In the genomic region with DNA sequence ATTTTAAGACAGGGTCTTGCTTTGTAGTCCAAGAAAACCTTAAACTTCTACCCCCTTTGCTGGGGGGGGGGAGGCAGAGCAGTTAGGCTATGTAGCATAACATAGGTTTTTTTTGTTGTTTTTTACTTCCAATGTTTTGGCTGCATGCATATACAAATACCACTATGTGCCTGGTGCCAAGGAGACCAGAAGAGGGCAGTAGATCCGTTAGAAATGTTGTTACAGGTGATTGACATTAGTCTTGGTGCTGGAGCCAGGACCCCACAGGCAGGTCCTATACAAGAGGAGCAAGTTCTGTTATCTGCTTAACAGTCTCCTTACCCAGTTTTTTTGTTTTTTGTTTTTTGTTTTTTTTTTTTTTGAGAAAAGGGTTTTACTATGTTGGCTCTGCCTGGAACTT, we compare ENCODE assay signal across 12 mouse cellular contexts. TPM values are rescaled to one million over a fixed set of nuclear protein-coding genes. Genes with fewer than 3 reads are reported as not detected.
DNase-seq lines count a peak whose midpoint lies in the region; ATAC-seq and TF ChIP-seq lines count a peak whose summit lies in the region.
"Had no signal": no experiment of that assay in that cellular context is flagged by ENCODE, and none has a peak within 500 bp of the region (broad histone marks: within the 10 kb centered on the region; RNA-seq: fewer than 3 reads in every experiment).

No protein-coding gene starts in this region.

- TF ChIP-seq POLR2A in CH12.LX (IDR thresholded peaks at IDR 0.05; ENCODE audit: low read depth, low read length) = no peak

- intact Hi-C loops in left cerebral cortex, adult 2 months (cut with DNase I) = no loop called here
- intact Hi-C loops in left cerebral cortex, postnatal 14 days (cut with DNase I) = loop anchor here (5.0 to 10.0 kb wide), 2 partner anchors 45 to 153 kb away; partner anchors contain the start of gene Copg1

- H3K4me1 ChIP-seq in CH12.LX (ENCODE audit: control insufficient read depth in 1 of 2, insufficient read depth in 2 of 2) = peaks cover 5 to 67% of the 10 kb centered on the region in 2 experiments; a peak in 3 of 4 replicates
- peaks cover 17% of the 10 kb centered on the region for H3K4me1 ChIP-seq in kidney, embryonic 16.5 days (ENCODE audit: insufficient read depth, low read length)

- in situ Hi-C loops in CH12.LX (cut with MboI; ENCODE audit: low pct_ligation_motif_present, low pct_unique_long_range_greater_than_20kb, low sequenced_read_pairs) = no loop called here

- no peaks in the 10 kb centered on the region for H3K9me3 ChIP-seq in CH12.LX (replicated peaks; ENCODE audit: low read length)
- H3K9me3 ChIP-seq in kidney, embryonic 16.5 days (ENCODE audit: low read length) = no peaks in the 10 kb centered on the region
- H3K9me3 ChIP-seq: hindbrain, embryonic 13.5 days; limb, embryonic 13.5 days; midbrain, embryonic 12.5 days had no signal

- H3K9ac ChIP-seq in CH12.LX (ENCODE audit: insufficient read depth, low read depth) = no peak overlapping the region
- no peak overlapping the region for H3K9ac ChIP-seq in kidney, embryonic 16.5 days (replicated peaks; ENCODE audit: low read length)
- H3K9ac ChIP-seq: hindbrain, embryonic 13.5 days; limb, embryonic 13.5 days; midbrain, embryonic 12.5 days had no signal

- no peak overlapping the region for H3K27ac ChIP-seq in left cerebral cortex, adult 2 months
- no peak overlapping the region for H3K27ac ChIP-seq in CH12.LX (ENCODE audit: insufficient read depth, low read depth)
- no peak overlapping the region for H3K27ac ChIP-seq in kidney, embryonic 16.5 days (ENCODE audit: low read length)
- H3K27ac ChIP-seq: hindbrain, embryonic 13.5 days; limb, embryonic 13.5 days; midbrain, embryonic 12.5 days had no signal

- H3K27me3 ChIP-seq in CH12.LX (replicated peaks) = no peaks in the 10 kb centered on the region
- H3K27me3 ChIP-seq in kidney, embryonic 16.5 days (ENCODE audit: insufficient read depth, low read length) = no peaks in the 10 kb centered on the region
- H3K27me3 ChIP-seq: hindbrain, embryonic 13.5 days; limb, embryonic 13.5 days; midbrain, embryonic 12.5 days had no signal

- TF ChIP-seq RAD21 in CH12.LX (IDR thresholded peaks at IDR 0.05; ENCODE audit: low read depth, low read length) = no peak

- ATAC-seq in megakaryocyte progenitor cell, adult 5-6 weeks (replicated peaks; ENCODE audit: poor library complexity) = peak; percentile 15; the same call in 1 of the 2 replicates
- no peak for ATAC-seq in kidney, embryonic 16.5 days (ENCODE audit: low FRiP score, low TSS enrichment)

- DNase-seq in left cerebral cortex, adult 2 months (ENCODE audit: extremely low spot score in 1 of 2, low spot score in 2 of 2) = no peak
- DNase-seq in left cerebral cortex, postnatal 14 days (ENCODE audit: low spot score in 2 of 2) = no peak
- peak; percentile 41 for DNase-seq in CH12.LX (ENCODE audit: extremely low read depth)
- DNase-seq in NIH3T3 (ENCODE audit: low read depth) = peak; percentile 67
- no peak for DNase-seq in layer of hippocampus, adult 8-10 months (ENCODE audit: low spot score in 2 of 2)
- no peak for DNase-seq in adrenal gland, postnatal 4 days (ENCODE audit: low spot score in 2 of 2)
- DNase-seq: spleen, adult 18-20 months had no signal

- TF ChIP-seq EP300 in CH12.LX (IDR thresholded peaks at IDR 0.05; ENCODE audit: low read length) = no peak

- peaks cover 38 to 63% of the 10 kb centered on the region in 2 experiments for H3K36me3 ChIP-seq in CH12.LX (replicated peaks in 1 of 2; ENCODE audit: control insufficient read depth in 1 of 2, insufficient read depth in 1 of 2, low read length in 1 of 2)
- H3K36me3 ChIP-seq in kidney, embryonic 16.5 days (ENCODE audit: insufficient read depth, low read length) = peaks cover 39% of the 10 kb centered on the region

- dilution Hi-C loops in CH12.LX (cut with MboI; ENCODE audit: extremely low pct_ligation_motif_present, extremely low pct_unique_long_range_greater_than_20kb, low sequenced_read_pairs) = no loop called here

- TF ChIP-seq CTCF in left cerebral cortex, adult 2 months (IDR thresholded peaks at IDR 0.05) = peak; percentile 37
- TF ChIP-seq CTCF in CH12.LX (conservative IDR thresholded peaks at IDR 0.05 in 1 of 2, IDR thresholded peaks at IDR 0.05 in 1 of 2; ENCODE audit: low read depth in 2 of 2, low read length in 2 of 2) = no peak

- H3K79me2 ChIP-seq in CH12.LX (replicated peaks; ENCODE audit: control insufficient read depth, extremely low read depth, insufficient read depth, poor library complexity, severe bottlenecking) = peaks cover 56% of the 10 kb centered on the region

- H3K4me2 ChIP-seq in CH12.LX (ENCODE audit: insufficient read depth, low read depth, poor library complexity, severe bottlenecking) = no peak overlapping the region
- H3K4me2 ChIP-seq in kidney, embryonic 16.5 days (replicated peaks; ENCODE audit: low read depth, low read length) = no peak overlapping the region
- H3K4me2 ChIP-seq: hindbrain, embryonic 13.5 days; limb, embryonic 13.5 days; midbrain, embryonic 12.5 days had no signal

- H3K4me3 ChIP-seq in left cerebral cortex, adult 2 months = no peak overlapping the region
- H3K4me3 ChIP-seq in CH12.LX (replicated peaks in 1 of 3; ENCODE audit: low read depth in 2 of 3, low read length in 2 of 3, poor library complexity in 1 of 3) = no peak overlapping the region
- H3K4me3 ChIP-seq in kidney, embryonic 16.5 days (ENCODE audit: low read length) = no peak overlapping the region
- H3K4me3 ChIP-seq: hindbrain, embryonic 13.5 days; limb, embryonic 13.5 days; midbrain, embryonic 12.5 days had no signal

- WGBS in kidney, embryonic 16.5 days = 30% methylated on average over 1 of the region's 1 CpGs

TF ChIP-seq in CH12.LX, 34 proteins besides CTCF, POLR2A, EP300 and RAD21 (continues in another document):
- no peak for TF ChIP-seq ZC3H11A (IDR thresholded peaks at IDR 0.05; ENCODE audit: low read depth, low read length)
- no peak for TF ChIP-seq TBP (conservative IDR thresholded peaks at IDR 0.05; ENCODE audit: low read depth, low read length)
- no peak for TF ChIP-seq KAT2A (IDR thresholded peaks at IDR 0.05; ENCODE audit: insufficient replicate concordance, low read length)
- no peak for TF ChIP-seq NELFE (IDR thresholded peaks at IDR 0.05; ENCODE audit: low read depth, low read length)
- no peak for TF ChIP-seq ELF1 (IDR thresholded peaks at IDR 0.05; ENCODE audit: low read depth, low read length)

RNA-seq across cellular contexts. Expression of gene Isy1, which starts 3.7 kb away (rescaled TPM):
- total RNA-seq in left cerebral cortex, adult 2 months (2021) = 10 to 100 TPM; 35.8 to 40.6 TPM
- 10 to 100 TPM; 28.4 to 30.1 TPM for total RNA-seq in left cerebral cortex, postnatal 14 days (2021)
- 43.8 and 67.7 TPM in 2 replicates for total RNA-seq in CH12.LX (2012; rRNA removed)
- total RNA-seq in CH12.LX (2014; rRNA removed) = 77.4 and 84.2 TPM in 2 replicates
- polyA plus RNA-seq in CH12.LX (2012; ENCODE audit: insufficient read length, low read depth) = 140 and 204 TPM in 2 replicates
- total RNA-seq in megakaryocyte progenitor cell, adult 5-6 weeks (2015) = 27.8 and 32.1 TPM in 2 replicates
- 115 and 136 TPM in 2 replicates for total RNA-seq in megakaryocyte progenitor cell, adult 5-6 weeks (2017)
- 10 to 100 TPM; 24.5 to 37.1 (median 28.0) TPM for total RNA-seq in layer of hippocampus, adult 8-10 months (2022)
- polyA plus RNA-seq in kidney, embryonic 16.5 days (2015; fragmentation: Nextera tagmentation; extraction: Ambion mirVana) = 41.3 and 49.3 TPM in 2 replicates
- 10 to 100 TPM; 37.4 to 43.2 TPM for total RNA-seq in adrenal gland, postnatal 4 days (2021)

RNA-seq across cellular contexts. Expression of gene Gm45140, which starts 6.7 kb away (rescaled TPM):
- total RNA-seq in left cerebral cortex, adult 2 months (2021) = 1 to 10 TPM; 2.7 to 3.5 TPM
- total RNA-seq in left cerebral cortex, postnatal 14 days (2021) = 1 to 10 TPM; 3.2 to 3.5 TPM
- total RNA-seq in CH12.LX (2012; rRNA removed) (13.0 and 15.7 TPM in 2 replicates), CH12.LX (2014; rRNA removed) (4.3 and 5.5 TPM in 2 replicates)
- polyA plus RNA-seq in CH12.LX (2012; ENCODE audit: insufficient read length, low read depth) = 25.7 and 37.6 TPM in 2 replicates
- 2.2 and 3.7 TPM in 2 replicates for total RNA-seq in megakaryocyte progenitor cell, adult 5-6 weeks (2015)
- total RNA-seq in megakaryocyte progenitor cell, adult 5-6 weeks (2017) = 17.4 and 19.9 TPM in 2 replicates
- 1 to 10 TPM in 2 of 4 experiments, under 1 TPM in 2; 0.49 to 3.8 (median 1.5) TPM for total RNA-seq in layer of hippocampus, adult 8-10 months (2022)
- 2.7 and 5.2 TPM in 2 replicates for polyA plus RNA-seq in kidney, embryonic 16.5 days (2015; fragmentation: Nextera tagmentation; extraction: Ambion mirVana)
- total RNA-seq in adrenal gland, postnatal 4 days (2021) = 1 to 10 TPM; 1.7 to 3.0 TPM

RNA-seq across cellular contexts. Expression of gene Cnbp, which starts 8.7 kb away (rescaled TPM):
- total RNA-seq in left cerebral cortex, adult 2 months (2021) = 100 to 1,000 TPM; 255 to 275 TPM
- 100 to 1,000 TPM; 238 to 247 TPM for total RNA-seq in left cerebral cortex, postnatal 14 days (2021)
- 558 and 652 TPM in 2 replicates for total RNA-seq in CH12.LX (2012; rRNA removed)
- 838 and 876 TPM in 2 replicates for total RNA-seq in CH12.LX (2014; rRNA removed)
- polyA plus RNA-seq in CH12.LX (2012; ENCODE audit: insufficient read length, low read depth) = 649 and 743 TPM in 2 replicates
- total RNA-seq in megakaryocyte progenitor cell, adult 5-6 weeks (2015) = 670 and 676 TPM in 2 replicates
- 953 and 1,115 TPM in 2 replicates for total RNA-seq in megakaryocyte progenitor cell, adult 5-6 weeks (2017)
- 100 to 1,000 TPM; 259 to 278 (median 266) TPM for total RNA-seq in layer of hippocampus, adult 8-10 months (2022)
- polyA plus RNA-seq in kidney, embryonic 16.5 days (2015; fragmentation: Nextera tagmentation; extraction: Ambion mirVana) = 1,037 and 1,064 TPM in 2 replicates
- total RNA-seq in adrenal gland, postnatal 4 days (2021) = 100 to 1,000 TPM; 418 to 439 TPM

RNA-seq across cellular contexts. Expression of gene Rab43, which starts 30.3 kb away (rescaled TPM):
- 10 to 100 TPM; 14.4 to 14.7 TPM for total RNA-seq in left cerebral cortex, adult 2 months (2021)
- 10 to 100 TPM; 20.1 to 21.3 TPM for total RNA-seq in left cerebral cortex, postnatal 14 days (2021)
- total RNA-seq in CH12.LX (2012; rRNA removed) (10.3 and 11.4 TPM in 2 replicates), CH12.LX (2014; rRNA removed) (2.8 and 4.3 TPM in 2 replicates)
- 16.1 and 23.4 TPM in 2 replicates for polyA plus RNA-seq in CH12.LX (2012; ENCODE audit: insufficient read length, low read depth)
- total RNA-seq in megakaryocyte progenitor cell, adult 5-6 weeks (2015) = 12.7 and 17.9 TPM in 2 replicates
- total RNA-seq in megakaryocyte progenitor cell, adult 5-6 weeks (2017) = 3.5 and 5.1 TPM in 2 replicates
- total RNA-seq in layer of hippocampus, adult 8-10 months (2022) = 10 to 100 TPM; 18.9 to 23.5 (median 20.0) TPM
- polyA plus RNA-seq in kidney, embryonic 16.5 days (2015; fragmentation: Nextera tagmentation; extraction: Ambion mirVana) = 10.9 and 14.7 TPM in 2 replicates
- 10 to 100 TPM; 44.3 to 49.2 TPM for total RNA-seq in adrenal gland, postnatal 4 days (2021)

RNA-seq across cellular contexts. Expression of gene Copg1, which starts 45.4 kb away (rescaled TPM):
- total RNA-seq in left cerebral cortex, adult 2 months (2021) = 100 to 1,000 TPM; 232 TPM
- total RNA-seq in left cerebral cortex, postnatal 14 days (2021) = 100 to 1,000 TPM; 196 to 202 TPM
- total RNA-seq in CH12.LX (2012; rRNA removed) (85.1 and 99.3 TPM in 2 replicates), CH12.LX (2014; rRNA removed) (75.6 and 78.3 TPM in 2 replicates)
- polyA plus RNA-seq in CH12.LX (2012; ENCODE audit: insufficient read length, low read depth) = 81.3 and 91.9 TPM in 2 replicates
- 40.1 and 43.2 TPM in 2 replicates for total RNA-seq in megakaryocyte progenitor cell, adult 5-6 weeks (2015)
- total RNA-seq in megakaryocyte progenitor cell, adult 5-6 weeks (2017) = 67.2 and 75.4 TPM in 2 replicates
- total RNA-seq in layer of hippocampus, adult 8-10 months (2022) = 100 to 1,000 TPM; 243 to 262 (median 251) TPM
- 190 TPM in 2 replicates for polyA plus RNA-seq in kidney, embryonic 16.5 days (2015; fragmentation: Nextera tagmentation; extraction: Ambion mirVana)
- total RNA-seq in adrenal gland, postnatal 4 days (2021) = 100 to 1,000 TPM; 132 to 136 TPM

Comparison
In these comparisons a context has a peak if more than half of its experiments do, and no peak if none do; other contexts are left out.
1. DNase-seq: peak in CH12.LX (single experiment) and NIH3T3 (single experiment); none in left cerebral cortex, adult 2 months (0 of 2), left cerebral cortex, postnatal 14 days (0 of 2), layer of hippocampus, adult 8-10 months (0 of 2) and adrenal gland, postnatal 4 days (0 of 2).